Mouse (Mus musculus) olfactory bulb, adult 2 months (tissue): Measurements from ENCODE around the gene Dusp12.

ENCODE experiments used
- CTCF ChIP-seq: fragments of 200-500 bp; IDR thresholded peaks from 2 replicates; pipeline ENCODE4 v1.5.1; 2012; ENCODE audit warnings: low read depth, mild to moderate bottlenecking, low read length, moderate library complexity; ENCODE audit not compliant: insufficient read depth
- POLR2A ChIP-seq: fragments of 200-500 bp; IDR thresholded peaks from 2 replicates; pipeline ENCODE4 v1.6.1; 2012; ENCODE audit warnings: mild to moderate bottlenecking, low read depth, low read length, moderate library complexity; ENCODE audit not compliant: insufficient read depth

DNA sequence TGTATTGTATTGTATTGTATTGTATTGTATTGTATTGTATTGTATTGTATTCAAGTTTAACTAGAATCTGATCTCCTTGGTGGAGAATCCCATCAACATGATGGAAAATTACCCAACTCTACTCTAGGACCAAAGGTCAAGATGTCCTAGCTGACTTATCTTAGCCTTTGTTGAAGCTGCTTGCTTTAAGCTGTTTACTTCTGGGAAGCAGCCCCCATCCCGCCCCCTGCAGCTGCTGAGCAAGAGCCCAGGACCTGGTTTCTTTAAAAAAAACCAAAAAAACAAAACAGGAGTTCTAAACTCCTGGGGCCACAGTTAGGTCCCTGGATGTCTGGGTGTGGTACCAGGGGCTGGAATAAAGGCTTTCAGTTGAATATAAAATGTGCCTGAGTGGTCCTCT is 6.9 kb upstream of the Dusp12 start:
- no peak for TF ChIP-seq CTCF
- TF ChIP-seq POLR2A, result no peak
